Mouse (Mus musculus) liver, postnatal 0 days (tissue): ENCODE measurements around the gene 1700007K13Rik. TPM values are rescaled to one million over a fixed set of nuclear protein-coding genes. Genes with fewer than 3 reads are reported as not detected.

ENCODE experiments used
- ATAC-seq: fragments of 200-750 bp; cut with Nextera tagmentation; 2 replicates; pipeline ENCODE4 v1.8.0; 2017; ENCODE audit warnings: mild to moderate bottlenecking, moderate library complexity
- DNase-seq: peaks from one replicate; pipeline ENCODE4 v3.0.0-alpha.2; 2016
- H3K27ac ChIP-seq: fragments of 300-500 bp; sonication (generic); 2 replicates; pipeline ENCODE4 v1.5.1; 2014; ENCODE audit warnings: antibody characterized with exemption, moderate library complexity, mild to moderate bottlenecking, low read depth
- H3K27me3 ChIP-seq: fragments of 300-500 bp; sonication (generic); 2 replicates; pipeline ENCODE4 v1.6.1; 2014; ENCODE audit warnings: low read length, control low read depth, mixed read lengths; ENCODE audit not compliant: insufficient read depth
- H3K36me3 ChIP-seq: fragments of 300-500 bp; sonication (generic); replicated peaks from 2 replicates; pipeline ENCODE4 v1.6.1; 2014; ENCODE audit warnings: mild to moderate bottlenecking, control low read depth, low read length, moderate library complexity, mixed read lengths; ENCODE audit not compliant: insufficient read depth
- H3K4me1 ChIP-seq: fragments of 300-500 bp; sonication (generic); 2 replicates; pipeline ENCODE4 v1.6.1; 2014; ENCODE audit warnings: antibody characterized with exemption, mild to moderate bottlenecking, control low read depth; ENCODE audit not compliant: insufficient read depth
- H3K4me2 ChIP-seq: fragments of 300-500 bp; sonication (generic); 2 replicates; pipeline ENCODE4 v1.6.1; 2014; ENCODE audit warnings: low read depth, mild to moderate bottlenecking, low read length, moderate library complexity, mixed read lengths
- H3K4me3 ChIP-seq: fragments of 300-500 bp; sonication (generic); 2 replicates; pipeline ENCODE4 v1.5.1; 2014; ENCODE audit warnings: low read depth, low read length
- H3K9ac ChIP-seq: fragments of 300-500 bp; sonication (generic); replicated peaks from 2 replicates; pipeline ENCODE4 v1.6.1; 2014; ENCODE audit warnings: mild to moderate bottlenecking, moderate library complexity
- H3K9me3 ChIP-seq: fragments of 300-500 bp; sonication (generic); 2 replicates; pipeline ENCODE4 v1.6.1; 2016; ENCODE audit warnings: mild to moderate bottlenecking, control low read depth, low read length, mixed read lengths
- CTCF ChIP-seq: sonication (generic); IDR thresholded peaks from 2 replicates; pipeline ENCODE4 v1.5.1; 2016; ENCODE audit warnings: antibody characterized with exemption, low read depth
- EP300 ChIP-seq: IDR thresholded peaks from 2 replicates; pipeline ENCODE4 v1.6.1; 2016; ENCODE audit warnings: antibody characterized with exemption, low read depth, mild to moderate bottlenecking
- WGBS: fragments of 180-500 bp; shearing (Covaris S2); extraction: QIAGEN DNeasy Blood & Tissue Kit; methylation state at CpG from one replicate; pipeline ENCODE4 v1.1.7; 2014; ENCODE audit not compliant: insufficient replicate concordance; 5-methylcytosine and 5-hydroxymethylcytosine counted together
- polyA plus RNA-seq: library from polyadenylated mRNA; unstranded; fragments of >200 nt; fragmentation: Nextera tagmentation; extraction: Ambion mirVana; gene quantifications from 2 replicates; pipeline ENCODE4 v1.2.1, GENCODE M21; 2015

The 1700007K13Rik gene
- polyA plus RNA-seq, 1 experiment from 2014 or later = not detected

- TF ChIP-seq CTCF (no peak), EP300 (no peak)
- 0 out of 2 replicates have a peak, but pooled peaks cover 6% of the 10 kb centered on the region for H3K27me3 ChIP-seq
- ATAC-seq (no peak), DNase-seq (no peak)
- no peaks in the 10 kb centered on the region for H3K9me3 ChIP-seq
- H3K4me1 ChIP-seq = no peaks in the 10 kb centered on the region
- no peaks in the 10 kb centered on the region for H3K36me3 ChIP-seq
- no peak overlapping the region for H3K4me3 ChIP-seq
- 75% methylated on average over 6 of the region's 6 CpGs for WGBS
- no peak overlapping the region for H3K9ac ChIP-seq
- no peak overlapping the region for H3K4me2 ChIP-seq
- H3K27ac ChIP-seq = no peak overlapping the region
Measured at GRCm38 (mm10) chr2:28506291-28506690, 40.2 kb upstream of the 1700007K13Rik start.

GRCm38 (mm10) chr2:28505795-28506194, 39.7 kb upstream of the 1700007K13Rik start, which contains the start of gene Gm10134:
Gm10134 (plus strand) TSS chr2:28506095.
- Histone ChIP-seq H3K4me3 (no peak within 1 kb of the TSS), H3K4me1 (no peaks in the 10 kb centered on the region), H3K27ac (no peak within 1 kb of the TSS), H3K27me3 (0 out of 2 replicates have a peak, but pooled peaks cover 2% of the 10 kb centered on the region), H3K9ac (no peak within 1 kb of the TSS), H3K4me2 (no peak within 1 kb of the TSS), H3K36me3 (no peaks in the 10 kb centered on the region), H3K9me3 (no peaks in the 10 kb centered on the region)
- 58% methylated on average over 3 of the region's 3 CpGs for WGBS
- ATAC-seq (no peak), DNase-seq (no peak)
- TF ChIP-seq CTCF = no peak
- no peak for TF ChIP-seq EP300

- Histone ChIP-seq H3K27me3 (0 out of 2 replicates have a peak, but pooled peaks cover 2% of the 10 kb centered on the region), H3K4me3 (no peak overlapping the region), H3K27ac (no peak overlapping the region), H3K9ac (no peak overlapping the region), H3K4me1 (no peaks in the 10 kb centered on the region), H3K4me2 (no peak overlapping the region), H3K9me3 (no peaks in the 10 kb centered on the region), H3K36me3 (no peaks in the 10 kb centered on the region)
- DNase-seq (no peak), ATAC-seq (no peak)
- no peak for TF ChIP-seq EP300
- TF ChIP-seq CTCF = no peak
- 85% methylated on average over 13 of the region's 13 CpGs for WGBS
Measured at GRCm38 (mm10) chr2:28504676-28505075, 38.5 kb upstream of the 1700007K13Rik start.

- Histone ChIP-seq H3K4me3 (no peak overlapping the region), H3K27ac (no peak overlapping the region), H3K4me1 (no peaks in the 10 kb centered on the region), H3K9ac (no peak overlapping the region), H3K27me3 (0 out of 2 replicates have a peak, but pooled peaks cover 2% of the 10 kb centered on the region), H3K36me3 (no peaks in the 10 kb centered on the region), H3K9me3 (no peaks in the 10 kb centered on the region), H3K4me2 (no peak overlapping the region)
- DNase-seq (no peak), ATAC-seq (no peak)
- TF ChIP-seq EP300 = no peak
- no peak for TF ChIP-seq CTCF
- 68% methylated on average over 10 of the region's 10 CpGs for WGBS
Measured at GRCm38 (mm10) chr2:28502987-28503386, 36.9 kb upstream of the 1700007K13Rik start.

- H3K27ac ChIP-seq = no peak overlapping the region
- no peak for TF ChIP-seq CTCF
- no peak for TF ChIP-seq EP300
- H3K9me3 ChIP-seq = no peaks in the 10 kb centered on the region
- no peak for DNase-seq
- H3K36me3 ChIP-seq = no peaks in the 10 kb centered on the region
- ATAC-seq = no peak
- no peak overlapping the region for H3K4me2 ChIP-seq
- 42% methylated on average over 4 of the region's 4 CpGs for WGBS
- no peaks in the 10 kb centered on the region for H3K27me3 ChIP-seq
- H3K4me1 ChIP-seq = no peaks in the 10 kb centered on the region
- no peak overlapping the region for H3K9ac ChIP-seq
- H3K4me3 ChIP-seq = no peak overlapping the region
Measured at GRCm38 (mm10) chr2:28498431-28498830, 32.3 kb upstream of the 1700007K13Rik start.

GRCm38 (mm10) chr2:28497561-28497960, 31.4 kb upstream of the 1700007K13Rik start:
- TF ChIP-seq CTCF (no peak), EP300 (no peak)
- Histone ChIP-seq H3K9me3 (no peaks in the 10 kb centered on the region), H3K9ac (no peak overlapping the region), H3K36me3 (no peaks in the 10 kb centered on the region), H3K4me1 (no peaks in the 10 kb centered on the region), H3K27ac (no peak overlapping the region), H3K4me2 (no peak overlapping the region), H3K27me3 (no peaks in the 10 kb centered on the region), H3K4me3 (no peak overlapping the region)
- DNase-seq = no peak
- 67% methylated on average over 5 of the region's 5 CpGs for WGBS
- ATAC-seq = no peak

- no peak for ATAC-seq
- H3K4me2 ChIP-seq = no peak within 1 kb of the TSS
- no peaks in the 10 kb centered on the region for H3K36me3 ChIP-seq
- no peak within 1 kb of the TSS for H3K4me3 ChIP-seq
- no peak for DNase-seq
- no peak for TF ChIP-seq CTCF
- TF ChIP-seq EP300 = no peak
- no peaks in the 10 kb centered on the region for H3K9me3 ChIP-seq
- H3K27me3 ChIP-seq = no peaks in the 10 kb centered on the region
- no peaks in the 10 kb centered on the region for H3K4me1 ChIP-seq
- WGBS = 70% methylated on average over 5 of the region's 5 CpGs
- H3K27ac ChIP-seq = no peak within 1 kb of the TSS
- no peak within 1 kb of the TSS for H3K9ac ChIP-seq
Measured at GRCm38 (mm10) chr2:28496671-28497070, 30.5 kb upstream of the 1700007K13Rik start, which contains the start of gene Gbgt1. Gbgt1 (plus strand) TSS chr2:28496891.
